Mouse (Mus musculus): ENCODE measurements around the gene Mss51. TPM values are rescaled to one million over a fixed set of nuclear protein-coding genes. Genes with fewer than 3 reads are reported as not detected.

Mss51 gene
- total RNA-seq, 2 experiments from 2014 or later = 20.2 to 36.2 TPM

GRCm38 (mm10) chr14:20458378-20458777 is 38.3 kb downstream of the Mss51 start:
- no peak for DNase-seq
- intact Hi-C loops (cut with DNase I) = no loop called here

- intact Hi-C loops (cut with DNase I) = no loop called here
- no peak for DNase-seq
Observed at GRCm38 (mm10) chr14:20452929-20453328, 43.8 kb downstream of the Mss51 start.

- DNase-seq = no peak
- intact Hi-C loops (cut with DNase I) = no loop called here
Observed at GRCm38 (mm10) chr14:20451765-20452331, 44.9 kb downstream of the Mss51 start, which contains the start of gene Cfap70. Gene Cfap70 (minus strand): TSS chr14:20452226.

- no peak for DNase-seq
- intact Hi-C loops (cut with DNase I) = no loop called here
Observed at GRCm38 (mm10) chr14:20451302-20451701, 45.4 kb downstream of the Mss51 start.

GRCm38 (mm10) chr14:20447209-20447608 is 49.5 kb downstream of the Mss51 start:
- intact Hi-C loops (cut with DNase I) = no loop called here
- no peak for DNase-seq

GRCm38 (mm10) chr14:20442252-20442651 is 54.4 kb downstream of the Mss51 start:
- intact Hi-C loops (cut with DNase I) = no loop called here
- DNase-seq = no peak

GRCm38 (mm10) chr14:20436976-20437375 is 59.7 kb downstream of the Mss51 start:
- DNase-seq = no peak
- intact Hi-C loops (cut with DNase I) = no loop called here

Other genes starting within 250 kb of the Mss51 start
- not detected for gene Kcnk16, start 227.7 kb downstream of the Mss51 start, total RNA-seq (2021)
- 10 to 100 TPM; 27.0 to 29.9 TPM for gene Nudt13, start 202.2 kb downstream of the Mss51 start, total RNA-seq (2021)
- 10 to 100 TPM; 30.3 to 31.8 TPM for gene Ecd, start 148.8 kb downstream of the Mss51 start, total RNA-seq (2021)
- gene Fam149b, start 148.7 kb downstream of the Mss51 start, total RNA-seq (2021) = 10 to 100 TPM; 19.4 to 21.0 TPM
- 10 to 100 TPM in 1 of 2 experiments, 1 to 10 TPM in 1; 7.3 to 11.8 TPM for gene Dnajc9, start 108.0 kb downstream of the Mss51 start, total RNA-seq (2021)
- gene Mrps16, start 103.3 kb downstream of the Mss51 start, total RNA-seq (2021) = 10 to 100 TPM; 40.4 to 41.3 TPM
- under 1 TPM; 0.08 to 0.22 TPM for gene Cfap70, start 44.7 kb downstream of the Mss51 start, total RNA-seq (2021)
- 10 to 100 TPM; 29.1 to 36.8 TPM for gene Anxa7, start 16.8 kb downstream of the Mss51 start, total RNA-seq (2021)
- gene Ppp3cb, start 49.7 kb upstream of the Mss51 start, total RNA-seq (2021) = 100 to 1,000 TPM; 158 to 159 TPM
- gene Usp54, start 144.2 kb upstream of the Mss51 start, total RNA-seq (2021) = 1 to 10 TPM; 5.2 to 6.8 TPM
- gene Myoz1, start 159.6 kb upstream of the Mss51 start, total RNA-seq (2021) = 1,000 to 10,000 TPM; 3,097 to 3,157 TPM
- 100 to 1,000 TPM; 158 to 184 TPM for gene Synpo2l, start 171.5 kb upstream of the Mss51 start, total RNA-seq (2021)
- gene Sec24c, start 177.4 kb upstream of the Mss51 start, total RNA-seq (2021) = 10 to 100 TPM; 71.5 to 73.6 TPM
- 1 to 10 TPM; 2.5 to 2.7 TPM for gene Fut11, start 198.1 kb upstream of the Mss51 start, total RNA-seq (2021)
- 100 to 1,000 TPM in 1 of 2 experiments, 10 to 100 TPM in 1; 99.9 to 110 TPM for gene Chchd1, start 206.1 kb upstream of the Mss51 start, total RNA-seq (2021)
- gene Zswim8, start 210.7 kb upstream of the Mss51 start, total RNA-seq (2021) = 10 to 100 TPM; 28.5 to 30.6 TPM
- 1 to 10 TPM; 4.9 to 7.3 TPM for gene Ndst2, start 237.7 kb upstream of the Mss51 start, total RNA-seq (2021)